ENCODE assay signal across 7 mouse cellular contexts in genomic region chr19:7164820-7165323, GRCm38 (mm10). TPM values are rescaled to one million over a fixed set of nuclear protein-coding genes. Genes with fewer than 3 reads are reported as not detected.
DNase-seq lines count a peak whose midpoint lies in the region; ATAC-seq and TF ChIP-seq lines count a peak whose summit lies in the region.

No protein-coding gene starts in this region.

- H3K9me3 ChIP-seq in embryonic facial prominence, embryonic 10.5 days, result no peaks in the 10 kb centered on the region

- TF ChIP-seq POLR2A in thymus, adult 2 months (IDR thresholded peaks at IDR 0.05; ENCODE audit: control insufficient read depth, extremely low read depth, insufficient read depth, low read length, poor library complexity), result no peak

- peaks cover 97% of the 10 kb centered on the region for H3K27me3 ChIP-seq in embryonic facial prominence, embryonic 10.5 days (replicated peaks; ENCODE audit: low read depth, poor library complexity, severe bottlenecking)
- H3K27me3 ChIP-seq in thymus, adult 2 months (ENCODE audit: control insufficient read depth, insufficient read depth, low read length), result peaks cover 11% of the 10 kb centered on the region

- intact Hi-C loops in left cerebral cortex, postnatal 4 days (cut with DNase I), result loop anchor here (5.0 kb wide), 1 partner anchor 98 kb away; no protein-coding TSS in a partner anchor
- intact Hi-C loops in gastrocnemius, postnatal 14 days (cut with DNase I; ENCODE audit: low total_unique reads), result loop anchor here (5.0 kb wide), 1 partner anchor 43 kb away; no protein-coding TSS in a partner anchor

- DNase-seq in left cerebral cortex, adult 18-20 months (ENCODE audit: low spot score in 2 of 2), result peak; percentile 51 to 59
- no peak for DNase-seq in left cerebral cortex, postnatal 4 days
- peak; percentile 50 for DNase-seq in embryonic facial prominence, embryonic 10.5 days (ENCODE audit: low spot score)
- peak; percentile 58 for DNase-seq in thymus, adult 2 months
- DNase-seq in gastrocnemius, postnatal 14 days, result no peak

- WGBS in embryonic facial prominence, embryonic 10.5 days, result under 1% methylated on average over 35 of the region's 35 CpGs
- WGBS in thymus, adult 2 months, result under 1% methylated on average over 35 of the region's 35 CpGs

- TF ChIP-seq CTCF in thymus, adult 2 months (IDR thresholded peaks at IDR 0.05; ENCODE audit: borderline replicate concordance, control insufficient read depth, extremely low read depth, insufficient read depth, low read length, poor library complexity), result peak; percentile 14; the same call in 1 of the 2 replicates

- peak overlapping the region; percentile 73 for H3K4me3 ChIP-seq in embryonic facial prominence, embryonic 10.5 days
- peak overlapping the region; percentile 28 for H3K4me3 ChIP-seq in thymus, adult 2 months (ENCODE audit: control insufficient read depth, insufficient read depth, low read length)

- H3K4me1 ChIP-seq in embryonic facial prominence, embryonic 10.5 days, result peaks cover 70% of the 10 kb centered on the region
- peaks cover 20% of the 10 kb centered on the region for H3K4me1 ChIP-seq in thymus, adult 2 months (replicated peaks; ENCODE audit: control insufficient read depth, insufficient read depth, low read length)

- H3K27ac ChIP-seq in embryonic facial prominence, embryonic 10.5 days (replicated peaks), result peak overlapping the region; percentile 81
- no peak overlapping the region for H3K27ac ChIP-seq in thymus, adult 2 months (ENCODE audit: control insufficient read depth, insufficient read depth, low read length)

- no peaks in the 10 kb centered on the region for H3K36me3 ChIP-seq in embryonic facial prominence, embryonic 10.5 days (replicated peaks)
- H3K36me3 ChIP-seq in thymus, adult 2 months (ENCODE audit: control insufficient read depth, insufficient read depth, low read length), result no peaks in the 10 kb centered on the region

- peak; percentile 29 to 52; a peak in 3 of 4 replicates for ATAC-seq in hematopoietic stem cell, adult 5-6 weeks (replicated peaks in 1 of 2; ENCODE audit: insufficient read depth in 1 of 2, low FRiP score in 2 of 2, low TSS enrichment in 1 of 2, low read depth in 1 of 2, poor library complexity in 2 of 2, severe bottlenecking in 2 of 2)
- ATAC-seq in megakaryocyte progenitor cell, adult 5-6 weeks (replicated peaks; ENCODE audit: poor library complexity), result peak; percentile 35; the same call in 1 of the 2 replicates

RNA-seq across cellular contexts. Expression of gene Otub1, which starts 41.2 kb away (rescaled TPM):
- 100 to 1,000 TPM; 274 to 284 TPM for total RNA-seq in left cerebral cortex, adult 18-20 months (2021)
- total RNA-seq in left cerebral cortex, postnatal 4 days (2021), result 100 to 1,000 TPM; 181 TPM
- 275 and 276 TPM in 2 replicates for polyA plus RNA-seq in embryonic facial prominence, embryonic 10.5 days (2016; fragmentation: Nextera tagmentation; extraction: Ambion mirVana)
- 72.4 and 74.3 TPM in 2 replicates for total RNA-seq in hematopoietic stem cell, adult 5-6 weeks (2017)
- 33.1 and 34.0 TPM in 2 replicates for total RNA-seq in megakaryocyte progenitor cell, adult 5-6 weeks (2015)
- total RNA-seq in megakaryocyte progenitor cell, adult 5-6 weeks (2017), result 60.8 and 69.5 TPM in 2 replicates
- polyA plus RNA-seq in thymus, adult 2 months (2012; rRNA removed), result 176 and 191 TPM in 2 replicates
- 10 to 100 TPM; 52.6 to 62.6 TPM for total RNA-seq in gastrocnemius, postnatal 14 days (2021)

RNA-seq across cellular contexts. Expression of gene Cox8a, which starts 52.5 kb away (rescaled TPM):
- 1,000 to 10,000 TPM in 1 of 2 experiments, 100 to 1,000 TPM in 1; 906 to 1,040 TPM for total RNA-seq in left cerebral cortex, adult 18-20 months (2021)
- total RNA-seq in left cerebral cortex, postnatal 4 days (2021), result 100 to 1,000 TPM; 469 to 499 TPM
- 867 and 877 TPM in 2 replicates for polyA plus RNA-seq in embryonic facial prominence, embryonic 10.5 days (2016; fragmentation: Nextera tagmentation; extraction: Ambion mirVana)
- total RNA-seq in hematopoietic stem cell, adult 5-6 weeks (2017), result 361 and 451 TPM in 2 replicates
- 599 and 622 TPM in 2 replicates for total RNA-seq in megakaryocyte progenitor cell, adult 5-6 weeks (2015)
- total RNA-seq in megakaryocyte progenitor cell, adult 5-6 weeks (2017), result 549 and 714 TPM in 2 replicates
- polyA plus RNA-seq in thymus, adult 2 months (2012; rRNA removed), result 1,690 and 1,818 TPM in 2 replicates
- total RNA-seq in gastrocnemius, postnatal 14 days (2021), result 100 to 1,000 TPM; 167 TPM

RNA-seq across cellular contexts. Expression of gene Flrt1, which starts 59.3 kb away (rescaled TPM):
- total RNA-seq in left cerebral cortex, adult 18-20 months (2021), result 10 to 100 TPM; 40.9 to 42.8 TPM
- 10 to 100 TPM; 22.4 to 23.5 TPM for total RNA-seq in left cerebral cortex, postnatal 4 days (2021)
- polyA plus RNA-seq in embryonic facial prominence, embryonic 10.5 days (2016; fragmentation: Nextera tagmentation; extraction: Ambion mirVana), result 2.5 and 2.9 TPM in 2 replicates
- not detected in 2 replicates for total RNA-seq in hematopoietic stem cell, adult 5-6 weeks (2017)
- total RNA-seq in megakaryocyte progenitor cell, adult 5-6 weeks (2015), result not detected in 2 replicates
- not detected in 2 replicates for total RNA-seq in megakaryocyte progenitor cell, adult 5-6 weeks (2017)
- 0.59 and 0.64 TPM in 2 replicates for polyA plus RNA-seq in thymus, adult 2 months (2012; rRNA removed)
- total RNA-seq in gastrocnemius, postnatal 14 days (2021), result under 1 TPM; 0.27 to 0.51 TPM

Comparison
In these comparisons a context has a peak if more than half of its experiments do, and no peak if none do; other contexts are left out.
1. DNase-seq: peak in left cerebral cortex, adult 18-20 months (2 of 2), embryonic facial prominence, embryonic 10.5 days (single experiment) and thymus, adult 2 months (single experiment); none in left cerebral cortex, postnatal 4 days (single experiment) and gastrocnemius, postnatal 14 days (single experiment).
2. RNA of gene Flrt1, which starts 59.3 kb away (total RNA-seq): 40.9 to 42.8 TPM in left cerebral cortex, adult 18-20 months and 22.4 to 23.5 TPM in left cerebral cortex, postnatal 4 days; 0.27 to 0.51 TPM in gastrocnemius, postnatal 14 days, not detected in hematopoietic stem cell, adult 5-6 weeks and not detected in megakaryocyte progenitor cell, adult 5-6 weeks; every median in the first group is over 10 times any median in the second.